Mouse (Mus musculus) kidney, adult 18-20 months (tissue): ENCODE measurements around the gene Cpn2.

Experiments used
- DNase-seq: peaks from one replicate; pipeline ENCODE4 v3.0.0; 2021

The Cpn2 gene

GRCm38 (mm10) chr16:30235577-30235976 is 31.7 kb downstream of the Cpn2 start:
- no peak for DNase-seq

GRCm38 (mm10) chr16:30234636-30235546 is 32.4 kb downstream of the Cpn2 start:
- no peak for DNase-seq

GRCm38 (mm10) chr16:30234077-30234476 is 33.2 kb downstream of the Cpn2 start:
- DNase-seq, result no peak

- no peak for DNase-seq
Measured at GRCm38 (mm10) chr16:30231882-30232604, 35.3 kb downstream of the Cpn2 start.

- DNase-seq, result no peak
Measured at GRCm38 (mm10) chr16:30227352-30227751, 39.9 kb downstream of the Cpn2 start.

GRCm38 (mm10) chr16:30221161-30221782 is 46.0 kb downstream of the Cpn2 start:
- DNase-seq, result no peak

- DNase-seq, result no peak
Measured at GRCm38 (mm10) chr16:30215811-30216210, 51.5 kb downstream of the Cpn2 start.

- no peak for DNase-seq
Measured at GRCm38 (mm10) chr16:30213644-30214043, 53.7 kb downstream of the Cpn2 start.

GRCm38 (mm10) chr16:30212035-30212434 is 55.3 kb downstream of the Cpn2 start:
- DNase-seq, result no peak

- no peak for DNase-seq
Measured at GRCm38 (mm10) chr16:30209264-30209663, 58.0 kb downstream of the Cpn2 start.

- no peak for DNase-seq
Measured at GRCm38 (mm10) chr16:30207991-30208390, 59.3 kb downstream of the Cpn2 start.

GRCm38 (mm10) chr16:30207111-30207828 is 60.0 kb downstream of the Cpn2 start:
- DNase-seq, result no peak
